Mouse (Mus musculus) lung, postnatal 4 days (tissue): ENCODE measurements around the gene Cpt1c.

Source experiments
- DNase-seq, 2 experiments: peaks; one replicate each; pipeline ENCODE4 v3.0.0; 2021

The Cpt1c gene

GRCm38 (mm10) chr7:44960512-44960910 is 14.1 kb downstream of the Cpt1c start:
- DNase-seq = no peak

- no peak for DNase-seq
These were observed 14.7 kb downstream of the Cpt1c start for GRCm38 (mm10) chr7:44959874-44960511.

GRCm38 (mm10) chr7:44959281-44959680 is 15.4 kb downstream of the Cpt1c start:
- no peak for DNase-seq

- DNase-seq = peak in 1 of 2 experiments; percentile 59
These were observed 16.4 kb downstream of the Cpt1c start for GRCm38 (mm10) chr7:44958208-44958607.

- DNase-seq = peak; percentile 57 to 85
These were observed 17.3 kb downstream of the Cpt1c start for GRCm38 (mm10) chr7:44957183-44957835.

- DNase-seq = no peak
These were observed 18.4 kb downstream of the Cpt1c start for GRCm38 (mm10) chr7:44956266-44956665.

- DNase-seq = no peak
These were observed 19.0 kb downstream of the Cpt1c start for GRCm38 (mm10) chr7:44955628-44956027.

GRCm38 (mm10) chr7:44954091-44954885 is 20.4 kb downstream of the Cpt1c start:
- DNase-seq = no peak

- DNase-seq = no peak
These were observed 21.1 kb downstream of the Cpt1c start for GRCm38 (mm10) chr7:44953561-44953960.

GRCm38 (mm10) chr7:44952611-44953306 is 21.9 kb downstream of the Cpt1c start:
- DNase-seq = peak; percentile 95 to 96

GRCm38 (mm10) chr7:44951960-44952359 is 22.7 kb downstream of the Cpt1c start:
- DNase-seq = peak; percentile 84 to 88

- no peak for DNase-seq
These were observed 24.7 kb downstream of the Cpt1c start for GRCm38 (mm10) chr7:44949922-44950321.

- DNase-seq = no peak
These were observed 31.7 kb downstream of the Cpt1c start, which contains the start of gene Tsks for GRCm38 (mm10) chr7:44942904-44943303. Tsks (plus strand) TSS chr7:44943204.

- DNase-seq = no peak
These were observed 36.0 kb downstream of the Cpt1c start for GRCm38 (mm10) chr7:44938680-44939079.

GRCm38 (mm10) chr7:44929204-44930151 is 45.2 kb downstream of the Cpt1c start, which contains the start of gene Ap2a1:
Ap2a1 (minus strand) TSS chr7:44929496.
- DNase-seq = peak; percentile 100

- no peak for DNase-seq
These were observed 46.1 kb downstream of the Cpt1c start for GRCm38 (mm10) chr7:44928570-44928969.

- DNase-seq = peak in 1 of 2 experiments; percentile 56
These were observed 49.2 kb downstream of the Cpt1c start for GRCm38 (mm10) chr7:44925468-44925867.

GRCm38 (mm10) chr7:44922530-44922929 is 52.1 kb downstream of the Cpt1c start:
- no peak for DNase-seq

- DNase-seq = no peak
These were observed 55.5 kb downstream of the Cpt1c start for GRCm38 (mm10) chr7:44919127-44919526.

- no peak for DNase-seq
These were observed 56.4 kb downstream of the Cpt1c start for GRCm38 (mm10) chr7:44918219-44918618.

GRCm38 (mm10) chr7:44916881-44917280 is 57.8 kb downstream of the Cpt1c start:
- no peak for DNase-seq

- peak in 1 of 2 experiments; percentile 39 for DNase-seq
These were observed 58.5 kb downstream of the Cpt1c start for GRCm38 (mm10) chr7:44916191-44916590.
